Mouse (Mus musculus) bone marrow macrophage, adult 2 months (primary cell): ENCODE results near the gene Zic5.

Experiments
- CTCF ChIP-seq: IDR thresholded peaks from 2 replicates; pipeline ENCODE4 v1.5.1; 2012; ENCODE audit warnings: low read depth, mild to moderate bottlenecking, low read length, moderate library complexity
- POLR2A ChIP-seq: IDR thresholded peaks from 2 replicates; pipeline ENCODE4 v1.6.1; 2012; ENCODE audit warnings: mild to moderate bottlenecking, low read depth, low read length, borderline replicate concordance

DNA sequence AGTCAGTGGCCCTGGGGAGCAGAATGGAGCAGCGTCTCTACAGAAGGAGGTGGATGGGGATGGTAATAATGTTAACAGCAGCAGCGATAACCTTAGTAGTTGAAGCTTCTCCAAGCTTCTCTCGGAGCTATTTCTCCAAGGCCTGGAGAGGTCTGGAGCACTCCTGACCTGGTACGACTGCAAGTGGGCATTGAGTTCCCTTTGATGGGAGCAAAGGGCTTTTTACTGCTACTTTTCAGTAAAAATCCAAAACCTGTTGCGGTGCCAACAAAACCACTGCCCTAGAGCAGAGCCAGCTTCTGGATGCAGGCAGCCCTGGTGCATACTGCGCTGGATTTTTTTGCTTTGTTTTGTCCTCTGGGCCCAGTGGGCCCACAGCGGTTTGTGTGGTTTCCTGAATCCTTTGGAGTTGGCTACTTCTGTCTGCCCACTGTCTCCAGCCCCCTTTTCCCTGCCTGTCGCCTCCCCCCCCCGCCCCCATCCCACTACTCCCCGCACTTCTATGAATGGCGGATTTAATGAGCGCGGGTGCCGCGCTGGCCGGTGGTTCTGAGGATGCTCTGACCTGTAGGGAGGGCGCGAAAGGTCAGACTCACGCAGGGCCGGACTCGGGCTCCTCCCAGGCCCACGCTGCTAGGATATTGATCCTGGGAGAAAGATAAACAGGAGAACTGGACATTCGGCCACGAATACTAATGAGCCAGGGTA lies 19.5 kb upstream of the Zic5 start:
- TF ChIP-seq POLR2A (no peak), CTCF (no peak)
